In genomic region chr15:84671401-84672307, GRCm38 (mm10) we compare ENCODE assay signal across 9 mouse cellular contexts. TPM values are rescaled to one million over a fixed set of nuclear protein-coding genes. Genes with fewer than 3 reads are reported as not detected.
DNase-seq lines count a peak whose midpoint lies in the region; ATAC-seq lines count a peak whose summit lies in the region.
"Had no signal": no experiment of that assay in that cellular context is flagged by ENCODE, and none has a peak within 500 bp of the region (broad histone marks: within the 10 kb centered on the region; RNA-seq: fewer than 3 reads in every experiment).

No protein-coding gene starts in this region.

- peak; percentile 59 for DNase-seq in gastrocnemius, adult 18-20 months (ENCODE audit: low spot score)
- no peak for DNase-seq in gastrocnemius, postnatal 25 days
- DNase-seq in urinary bladder, postnatal 14 days (ENCODE audit: low spot score), result peak; percentile 68
- no peak for DNase-seq in urinary bladder, adult 2 months (ENCODE audit: low spot score)
- peak; percentile 49 for DNase-seq in gastrocnemius, postnatal 10 days
- peak; percentile 56 to 70 for DNase-seq in layer of hippocampus, postnatal 14 days (ENCODE audit: low spot score in 2 of 2)
- DNase-seq in retina, postnatal 1 day, result peak; percentile 70

- no peak for ATAC-seq in activated CD4-positive, CD25-positive, alpha-beta regulatory T cell, adult 4 months

RNA-seq across cellular contexts. Expression of gene Prr5, which starts 2.2 kb away (rescaled TPM):
- 1 to 10 TPM; 2.4 to 3.2 TPM for total RNA-seq in gastrocnemius, adult 18-20 months (2021)
- 1 to 10 TPM; 3.9 to 4.1 TPM for total RNA-seq in gastrocnemius, postnatal 25 days (2021)
- polyA plus RNA-seq in urinary bladder, adult 2 months (2012; rRNA removed), result 9.1 and 9.4 TPM in 2 replicates
- 10 to 100 TPM; 12.3 to 12.7 TPM for total RNA-seq in gastrocnemius, postnatal 10 days (2021)
- total RNA-seq in layer of hippocampus, postnatal 14 days (2021), result 10 to 100 TPM; 19.2 TPM
- not detected for polyA plus RNA-seq in activated CD4-positive, CD25-positive, alpha-beta regulatory T cell, adult 4 months (2017; shearing (Covaris generic))

RNA-seq across cellular contexts. Expression of gene Arhgap8, which starts 48.2 kb away (rescaled TPM):
- total RNA-seq in gastrocnemius, adult 18-20 months (2021), result under 1 TPM in 1 of 2 experiments, not detected in 1; 0.14 TPM
- total RNA-seq in gastrocnemius, postnatal 25 days (2021), result under 1 TPM in 1 of 2 experiments, not detected in 1; 0.83 TPM
- polyA plus RNA-seq in urinary bladder, adult 2 months (2012; rRNA removed), result 5.0 and 5.7 TPM in 2 replicates
- not detected for total RNA-seq in gastrocnemius, postnatal 10 days (2021)
- not detected for total RNA-seq in layer of hippocampus, postnatal 14 days (2021)
- polyA plus RNA-seq in activated CD4-positive, CD25-positive, alpha-beta regulatory T cell, adult 4 months (2017; shearing (Covaris generic)), result not detected
- polyA plus RNA-seq: myocyte had no signal

Comparison
In these comparisons a context has a peak if more than half of its experiments do, and no peak if none do; other contexts are left out.
1. DNase-seq: peak in gastrocnemius, adult 18-20 months (single experiment), urinary bladder, postnatal 14 days (single experiment), gastrocnemius, postnatal 10 days (single experiment), layer of hippocampus, postnatal 14 days (2 of 2) and retina, postnatal 1 day (single experiment); none in gastrocnemius, postnatal 25 days (single experiment) and urinary bladder, adult 2 months (single experiment).